Mouse (Mus musculus): ENCODE data around the gene Sh3bp4. TPM values are rescaled to one million over a fixed set of nuclear protein-coding genes. Genes with fewer than 3 reads are reported as not detected.

Sh3bp4 gene
- polyA plus RNA-seq, 1 experiment from 2014 or later = 2.3 TPM

DNA sequence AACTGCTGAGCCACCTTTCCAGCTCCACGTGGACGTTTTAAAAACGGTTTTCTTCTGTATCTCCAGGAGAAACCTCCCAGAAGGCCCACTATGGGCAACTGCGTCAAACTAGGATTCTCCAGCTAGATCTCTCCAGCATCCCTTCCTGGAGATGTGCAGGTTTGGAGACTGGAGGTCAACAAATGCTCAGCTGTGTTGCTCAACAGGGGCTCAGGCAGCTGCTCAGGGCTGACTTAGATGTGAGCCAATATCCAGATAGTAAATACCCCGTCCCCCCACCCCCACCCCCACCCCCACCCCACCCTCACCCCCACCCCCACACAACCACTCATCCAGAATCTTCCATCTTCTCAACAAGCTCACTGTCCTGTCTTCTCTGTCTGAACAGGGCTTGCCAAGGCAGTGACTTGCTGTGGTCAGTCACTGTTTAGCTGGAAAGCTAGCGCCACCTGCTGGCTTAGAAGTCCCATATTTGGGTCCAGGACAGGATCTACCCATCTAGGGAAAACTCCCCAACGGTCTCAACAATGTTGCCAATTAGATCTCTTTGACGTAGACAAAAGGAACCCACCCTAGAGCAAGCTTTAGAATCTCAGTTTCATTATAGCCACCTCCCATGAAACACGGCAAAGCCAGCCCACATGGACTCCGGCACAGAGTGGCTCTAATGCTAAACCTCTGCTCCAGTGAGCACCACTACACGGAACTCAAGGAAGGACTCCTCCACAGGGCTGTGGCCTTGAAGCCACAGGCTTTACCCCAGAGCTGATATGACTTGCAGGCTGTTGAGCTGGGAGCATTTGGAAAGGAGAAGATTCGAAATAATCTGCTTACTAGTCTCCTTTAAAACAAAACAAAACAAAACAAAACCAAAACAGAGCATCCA, 125.9 kb downstream of the Sh3bp4 start:
- no peak for ATAC-seq
- Histone ChIP-seq H3K4me3 (no peak overlapping the region), H3K4me1 (peaks cover 13% of the 10 kb centered on the region), H3K9me3 (replicated peaks) (no peaks in the 10 kb centered on the region), H3K27me3 (replicated peaks) (no peaks in the 10 kb centered on the region), H3K36me3 (no peaks in the 10 kb centered on the region), H3K27ac (no peak overlapping the region), H3K4me2 (no peak overlapping the region), H3K9ac (no peak overlapping the region)
- 44% methylated on average over 12 of the region's 12 CpGs for WGBS (ENCODE audit: insufficient replicate concordance)

Data from liver, embryonic 12.5 days (tissue).